Mouse (Mus musculus): ENCODE data around the gene Efcab2. TPM values are rescaled to one million over a fixed set of nuclear protein-coding genes. Genes with fewer than 3 reads are reported as not detected.
A peak's percentile ranks its signal among the peaks of the same experiment; 100 is the strongest.
"Not testable (repeated sequence)": the region's sequence is repeated elsewhere in the genome, so short reads cannot be mapped to it uniquely, and the experiment has no call there.

Efcab2 gene
- polyA plus RNA-seq, 1 experiment from 2014 or later, result 12.7 TPM

GRCm38 (mm10) chr1:178408901-178409361, 3.0 kb downstream of the Efcab2 start:
- Histone ChIP-seq H3K4me1 (ENCODE audit: control insufficient read depth, insufficient read depth, low read length) (peaks cover 5% of the 10 kb centered on the region), H3K27ac (ENCODE audit: low read depth, low read length) (peak overlapping the region; percentile 35; the same call in 1 of the 2 replicates)
- WGBS (ENCODE audit: insufficient replicate concordance), result 13% methylated on average over 4 of the region's 4 CpGs

GRCm38 (mm10) chr1:178413367-178413766, 7.5 kb downstream of the Efcab2 start:
- not testable (repeated sequence) for H3K4me1 ChIP-seq (ENCODE audit: control insufficient read depth, insufficient read depth, low read length); ATAC-seq (replicated peaks; ENCODE audit: insufficient number of reproducible peaks, low FRiP score, low TSS enrichment); H3K9me3 ChIP-seq (replicated peaks; ENCODE audit: control insufficient read depth, low read length); H3K4me2 ChIP-seq; H3K27me3 ChIP-seq (ENCODE audit: control insufficient read depth, insufficient read depth, low read length); H3K36me3 ChIP-seq (ENCODE audit: control insufficient read depth, insufficient read depth, low read length); H3K27ac ChIP-seq (ENCODE audit: low read depth, low read length); H3K4me3 ChIP-seq (ENCODE audit: low read depth, low read length); H3K9ac ChIP-seq (ENCODE audit: low read depth, low read length)
- WGBS (ENCODE audit: insufficient replicate concordance), result 79% methylated on average over 2 of the region's 2 CpGs

More at GRCm38 (mm10) chr1:178408901-178409361, 3.0 kb downstream of the Efcab2 start:
- no peaks in the 10 kb centered on the region for H3K36me3 ChIP-seq (ENCODE audit: control insufficient read depth, insufficient read depth, low read length)
- no peak overlapping the region for H3K9ac ChIP-seq (ENCODE audit: low read depth, low read length)
- no peak for ATAC-seq (replicated peaks; ENCODE audit: insufficient number of reproducible peaks, low FRiP score, low TSS enrichment)
- H3K4me3 ChIP-seq (ENCODE audit: low read depth, low read length), result no peak overlapping the region
- no peaks in the 10 kb centered on the region for H3K9me3 ChIP-seq (replicated peaks; ENCODE audit: control insufficient read depth, low read length)
- H3K4me2 ChIP-seq, result no peak overlapping the region
- no peaks in the 10 kb centered on the region for H3K27me3 ChIP-seq (ENCODE audit: control insufficient read depth, insufficient read depth, low read length)

- no peak for ATAC-seq (replicated peaks; ENCODE audit: insufficient number of reproducible peaks, low FRiP score, low TSS enrichment)
- Histone ChIP-seq H3K4me2 (no peak overlapping the region), H3K27me3 (ENCODE audit: control insufficient read depth, insufficient read depth, low read length) (no peaks in the 10 kb centered on the region), H3K36me3 (ENCODE audit: control insufficient read depth, insufficient read depth, low read length) (no peaks in the 10 kb centered on the region), H3K4me3 (ENCODE audit: low read depth, low read length) (no peak overlapping the region), H3K4me1 (ENCODE audit: control insufficient read depth, insufficient read depth, low read length) (no peaks in the 10 kb centered on the region), H3K27ac (ENCODE audit: low read depth, low read length) (no peak overlapping the region), H3K9ac (ENCODE audit: low read depth, low read length) (no peak overlapping the region), H3K9me3 (replicated peaks; ENCODE audit: control insufficient read depth, low read length) (no peaks in the 10 kb centered on the region)
- WGBS (ENCODE audit: insufficient replicate concordance), result 88% methylated on average over 2 of the region's 2 CpGs
Measured at GRCm38 (mm10) chr1:178419608-178420007, 13.7 kb downstream of the Efcab2 start.

- Histone ChIP-seq H3K27me3 (ENCODE audit: control insufficient read depth, insufficient read depth, low read length) (no peaks in the 10 kb centered on the region), H3K4me1 (ENCODE audit: control insufficient read depth, insufficient read depth, low read length) (no peaks in the 10 kb centered on the region), H3K4me2 (no peak overlapping the region), H3K9ac (ENCODE audit: low read depth, low read length) (no peak overlapping the region), H3K27ac (ENCODE audit: low read depth, low read length) (no peak overlapping the region), H3K4me3 (ENCODE audit: low read depth, low read length) (no peak overlapping the region), H3K9me3 (replicated peaks; ENCODE audit: control insufficient read depth, low read length) (no peaks in the 10 kb centered on the region), H3K36me3 (ENCODE audit: control insufficient read depth, insufficient read depth, low read length) (no peaks in the 10 kb centered on the region)
- WGBS (ENCODE audit: insufficient replicate concordance), result 84% methylated on average over 1 of the region's 1 CpGs
- no peak for ATAC-seq (replicated peaks; ENCODE audit: insufficient number of reproducible peaks, low FRiP score, low TSS enrichment)
Measured at GRCm38 (mm10) chr1:178423662-178424061, 17.8 kb downstream of the Efcab2 start.

- Histone ChIP-seq H3K36me3 (ENCODE audit: control insufficient read depth, insufficient read depth, low read length) (no peaks in the 10 kb centered on the region), H3K4me3 (ENCODE audit: low read depth, low read length) (no peak overlapping the region), H3K4me1 (ENCODE audit: control insufficient read depth, insufficient read depth, low read length) (no peaks in the 10 kb centered on the region), H3K4me2 (no peak overlapping the region), H3K9ac (ENCODE audit: low read depth, low read length) (no peak overlapping the region), H3K9me3 (replicated peaks; ENCODE audit: control insufficient read depth, low read length) (no peaks in the 10 kb centered on the region), H3K27me3 (ENCODE audit: control insufficient read depth, insufficient read depth, low read length) (no peaks in the 10 kb centered on the region), H3K27ac (ENCODE audit: low read depth, low read length) (no peak overlapping the region)
- WGBS (ENCODE audit: insufficient replicate concordance), result 80% methylated on average over 4 of the region's 4 CpGs
- no peak for ATAC-seq (replicated peaks; ENCODE audit: insufficient number of reproducible peaks, low FRiP score, low TSS enrichment)
Measured at GRCm38 (mm10) chr1:178431619-178432444, 25.9 kb downstream of the Efcab2 start.

- Histone ChIP-seq H3K9me3 (replicated peaks; ENCODE audit: control insufficient read depth, low read length) (no peaks in the 10 kb centered on the region), H3K27me3 (ENCODE audit: control insufficient read depth, insufficient read depth, low read length) (no peaks in the 10 kb centered on the region), H3K4me3 (ENCODE audit: low read depth, low read length) (no peak overlapping the region), H3K4me1 (ENCODE audit: control insufficient read depth, insufficient read depth, low read length) (no peaks in the 10 kb centered on the region), H3K27ac (ENCODE audit: low read depth, low read length) (no peak overlapping the region), H3K4me2 (no peak overlapping the region), H3K36me3 (ENCODE audit: control insufficient read depth, insufficient read depth, low read length) (no peaks in the 10 kb centered on the region), H3K9ac (ENCODE audit: low read depth, low read length) (no peak overlapping the region)
- 79% methylated on average over 1 of the region's 1 CpGs for WGBS (ENCODE audit: insufficient replicate concordance)
- ATAC-seq (replicated peaks; ENCODE audit: insufficient number of reproducible peaks, low FRiP score, low TSS enrichment), result no peak
Measured at GRCm38 (mm10) chr1:178433619-178434018, 27.7 kb downstream of the Efcab2 start.

GRCm38 (mm10) chr1:178444407-178444806, 38.5 kb downstream of the Efcab2 start:
- no peak for ATAC-seq (replicated peaks; ENCODE audit: insufficient number of reproducible peaks, low FRiP score, low TSS enrichment)
- H3K4me3 ChIP-seq (ENCODE audit: low read depth, low read length), result no peak overlapping the region
- H3K9ac ChIP-seq (ENCODE audit: low read depth, low read length), result no peak overlapping the region
- H3K27ac ChIP-seq (ENCODE audit: low read depth, low read length), result 0 out of 2 replicates have a peak overlapping the region, but pooled peaks have one; percentile 29
- H3K4me1 ChIP-seq (ENCODE audit: control insufficient read depth, insufficient read depth, low read length), result peaks cover 5% of the 10 kb centered on the region
- H3K36me3 ChIP-seq (ENCODE audit: control insufficient read depth, insufficient read depth, low read length), result no peaks in the 10 kb centered on the region
- H3K27me3 ChIP-seq (ENCODE audit: control insufficient read depth, insufficient read depth, low read length), result no peaks in the 10 kb centered on the region
- H3K9me3 ChIP-seq (replicated peaks; ENCODE audit: control insufficient read depth, low read length), result no peaks in the 10 kb centered on the region
- H3K4me2 ChIP-seq, result no peak overlapping the region
- 53% methylated on average over 3 of the region's 3 CpGs for WGBS (ENCODE audit: insufficient replicate concordance)

- Histone ChIP-seq H3K4me1 (ENCODE audit: control insufficient read depth, insufficient read depth, low read length) (peaks cover 5% of the 10 kb centered on the region), H3K9ac (ENCODE audit: low read depth, low read length) (no peak overlapping the region), H3K27ac (ENCODE audit: low read depth, low read length) (no peak overlapping the region), H3K4me2 (no peak overlapping the region), H3K36me3 (ENCODE audit: control insufficient read depth, insufficient read depth, low read length) (no peaks in the 10 kb centered on the region), H3K9me3 (replicated peaks; ENCODE audit: control insufficient read depth, low read length) (no peaks in the 10 kb centered on the region), H3K4me3 (ENCODE audit: low read depth, low read length) (no peak overlapping the region), H3K27me3 (ENCODE audit: control insufficient read depth, insufficient read depth, low read length) (no peaks in the 10 kb centered on the region)
- 89% methylated on average over 1 of the region's 1 CpGs for WGBS (ENCODE audit: insufficient replicate concordance)
- no peak for ATAC-seq (replicated peaks; ENCODE audit: insufficient number of reproducible peaks, low FRiP score, low TSS enrichment)
Measured at GRCm38 (mm10) chr1:178447036-178447435, 41.2 kb downstream of the Efcab2 start.

Data from heart, embryonic 11.5 days (tissue).